Mouse (Mus musculus): ENCODE results near the gene Zbtb17. TPM values are rescaled to one million over a fixed set of nuclear protein-coding genes. Genes with fewer than 3 reads are reported as not detected.

Gene Zbtb17
- polyA plus RNA-seq, 1 experiment from 2014 or later, result 45.0 TPM

DNA sequence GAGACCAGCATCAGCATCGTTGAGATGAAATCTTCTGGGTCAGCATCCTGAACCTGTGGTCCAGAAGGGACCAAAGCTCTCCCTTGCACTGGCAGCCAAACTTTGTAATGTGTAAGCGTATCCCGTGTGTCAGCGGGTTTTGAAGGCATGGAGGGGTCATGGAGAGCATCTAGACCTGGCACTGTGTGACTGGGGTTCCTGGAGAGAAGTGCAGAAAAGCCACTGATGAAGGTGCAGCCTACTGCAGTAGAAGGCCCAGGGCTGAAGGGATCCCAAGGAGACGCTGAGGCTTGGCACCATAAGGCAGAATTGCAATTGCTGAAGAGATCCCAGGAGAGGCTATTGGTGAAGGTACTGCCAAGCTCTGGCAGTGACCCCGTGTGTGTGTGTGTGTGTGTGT lies 15.1 kb upstream of the Zbtb17 start:
- Histone ChIP-seq H3K27ac (replicated peaks) (no peak overlapping the region), H3K9ac (no peak overlapping the region), H3K36me3 (no peaks in the 10 kb centered on the region), H3K4me1 (replicated peaks) (peaks cover 17% of the 10 kb centered on the region), H3K4me2 (no peak overlapping the region), H3K9me3 (no peaks in the 10 kb centered on the region), H3K4me3 (no peak overlapping the region), H3K27me3 (peaks cover 17% of the 10 kb centered on the region)
- no peak for ATAC-seq (ENCODE audit: low read depth)
- WGBS, result 74% methylated on average over 6 of the region's 6 CpGs

DNA sequence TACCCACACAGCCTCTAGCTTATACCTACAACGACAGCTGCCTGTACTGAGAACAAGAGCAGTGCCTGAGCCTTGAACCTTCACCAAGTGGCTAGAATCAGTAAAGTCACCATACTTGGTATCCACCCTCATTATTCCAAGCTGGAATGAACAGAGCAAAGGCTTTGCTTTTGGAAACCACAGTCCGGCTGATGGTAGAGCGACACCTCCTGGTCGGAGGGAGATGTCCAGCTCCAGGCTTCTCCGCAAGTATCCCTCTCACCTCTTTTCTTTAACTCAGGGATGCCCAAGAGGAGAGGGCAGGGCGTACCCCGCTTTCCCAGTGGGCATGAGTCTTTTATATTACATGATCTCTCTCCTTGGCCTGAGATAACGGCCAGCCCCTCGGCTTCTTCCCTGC lies 14.6 kb upstream of the Zbtb17 start:
- no peak overlapping the region for H3K4me3 ChIP-seq
- H3K36me3 ChIP-seq, result no peaks in the 10 kb centered on the region
- no peaks in the 10 kb centered on the region for H3K9me3 ChIP-seq
- H3K27me3 ChIP-seq, result peaks cover 16% of the 10 kb centered on the region
- H3K4me1 ChIP-seq (replicated peaks), result peaks cover 17% of the 10 kb centered on the region
- H3K9ac ChIP-seq, result no peak overlapping the region
- no peak for ATAC-seq (ENCODE audit: low read depth)
- 43% methylated on average over 9 of the region's 9 CpGs for WGBS
- no peak overlapping the region for H3K27ac ChIP-seq (replicated peaks)
- no peak overlapping the region for H3K4me2 ChIP-seq

GRCm38 (mm10) chr4:141430997-141431396 lies 13.5 kb upstream of the Zbtb17 start:
- H3K9me3 ChIP-seq, result no peaks in the 10 kb centered on the region
- H3K27me3 ChIP-seq, result peaks cover 14% of the 10 kb centered on the region
- no peak overlapping the region for H3K4me3 ChIP-seq
- no peak for ATAC-seq (ENCODE audit: low read depth)
- peaks cover 7% of the 10 kb centered on the region for H3K4me1 ChIP-seq (replicated peaks)
- H3K36me3 ChIP-seq, result no peaks in the 10 kb centered on the region
- 47% methylated on average over 9 of the region's 9 CpGs for WGBS
- H3K27ac ChIP-seq (replicated peaks), result no peak overlapping the region
- no peak overlapping the region for H3K9ac ChIP-seq
- H3K4me2 ChIP-seq, result no peak overlapping the region

DNA sequence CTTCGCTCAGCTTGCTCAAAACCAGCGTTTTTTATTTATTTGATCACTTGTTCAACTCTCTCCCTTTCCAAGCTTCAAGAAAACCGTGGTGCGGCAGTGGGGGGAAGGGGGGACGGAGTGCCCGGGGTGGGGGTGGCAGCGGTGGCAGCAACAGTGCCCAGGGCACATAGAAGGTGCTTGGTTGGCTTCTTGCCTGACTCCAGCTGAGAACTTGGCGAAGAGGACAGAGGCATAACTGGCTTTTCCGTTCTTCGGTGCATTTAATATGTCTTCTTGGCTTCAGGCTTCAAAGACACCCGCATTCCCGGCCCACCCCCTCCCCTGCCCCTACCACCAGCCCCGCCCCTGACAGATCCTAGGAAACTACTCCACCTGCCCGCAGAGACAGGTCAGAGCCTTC lies 11.8 kb upstream of the Zbtb17 start:
- no peaks in the 10 kb centered on the region for H3K27me3 ChIP-seq
- WGBS, result 69% methylated on average over 14 of the region's 14 CpGs
- H3K9ac ChIP-seq, result no peak overlapping the region
- H3K27ac ChIP-seq (replicated peaks), result no peak overlapping the region
- H3K4me2 ChIP-seq, result no peak overlapping the region
- H3K36me3 ChIP-seq, result no peaks in the 10 kb centered on the region
- no peak overlapping the region for H3K4me3 ChIP-seq
- H3K4me1 ChIP-seq (replicated peaks), result no peaks in the 10 kb centered on the region
- no peak for ATAC-seq (ENCODE audit: low read depth)
- H3K9me3 ChIP-seq, result no peaks in the 10 kb centered on the region

DNA sequence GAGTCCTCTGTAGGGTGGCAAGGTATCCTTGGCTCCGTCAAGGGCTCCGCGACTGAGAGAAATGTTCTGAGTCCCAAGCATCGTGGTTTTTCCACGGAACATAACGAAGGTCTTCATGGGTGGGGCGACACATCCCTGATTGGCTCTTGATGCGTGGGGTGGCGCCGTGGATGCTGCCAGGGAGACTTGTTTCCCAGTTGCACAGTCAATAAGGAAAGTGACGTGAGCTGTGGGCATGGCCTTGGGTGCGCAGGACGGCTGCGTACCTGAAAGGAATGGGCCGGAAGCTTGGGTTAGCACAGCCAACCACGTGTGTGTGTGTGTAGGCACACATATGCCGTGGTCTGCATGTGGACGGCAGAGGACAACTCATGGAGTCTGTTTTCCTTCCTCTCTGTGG lies 11.3 kb upstream of the Zbtb17 start:
- Histone ChIP-seq H3K36me3 (no peaks in the 10 kb centered on the region), H3K4me2 (no peak overlapping the region), H3K4me1 (replicated peaks) (no peaks in the 10 kb centered on the region), H3K27ac (replicated peaks) (no peak overlapping the region), H3K9me3 (no peaks in the 10 kb centered on the region), H3K27me3 (no peaks in the 10 kb centered on the region), H3K4me3 (no peak overlapping the region), H3K9ac (no peak overlapping the region)
- no peak for ATAC-seq (ENCODE audit: low read depth)
- WGBS, result 86% methylated on average over 18 of the region's 18 CpGs

- H3K27me3 ChIP-seq, result no peaks in the 10 kb centered on the region
- H3K36me3 ChIP-seq, result no peaks in the 10 kb centered on the region
- no peak within 1 kb of the TSS for H3K27ac ChIP-seq (replicated peaks)
- no peak within 1 kb of the TSS for H3K9ac ChIP-seq
- no peak within 1 kb of the TSS for H3K4me3 ChIP-seq
- ATAC-seq (ENCODE audit: low read depth), result no peak
- H3K4me1 ChIP-seq (replicated peaks), result no peaks in the 10 kb centered on the region
- H3K4me2 ChIP-seq, result no peak within 1 kb of the TSS
- 81% methylated on average over 1 of the region's 1 CpGs for WGBS
- H3K9me3 ChIP-seq, result no peaks in the 10 kb centered on the region
These were observed 8.5 kb upstream of the Zbtb17 start, which contains the start of gene Srarp for GRCm38 (mm10) chr4:141435974-141436373. Gene Srarp, minus strand, starts transcription at chr4:141436105.

- Histone ChIP-seq H3K27me3 (no peaks in the 10 kb centered on the region; the same call in 1 of the 2 replicates), H3K4me1 (replicated peaks) (peaks cover 7% of the 10 kb centered on the region), H3K9ac (no peak overlapping the region), H3K36me3 (no peaks in the 10 kb centered on the region), H3K27ac (replicated peaks) (no peak overlapping the region), H3K4me2 (no peak overlapping the region), H3K9me3 (no peaks in the 10 kb centered on the region), H3K4me3 (no peak overlapping the region)
- no peak for ATAC-seq (ENCODE audit: low read depth)
- WGBS, result 83% methylated on average over 12 of the region's 12 CpGs
These were observed 5.2 kb upstream of the Zbtb17 start for GRCm38 (mm10) chr4:141439083-141439803.

- Histone ChIP-seq H3K27me3 (no peaks in the 10 kb centered on the region; the same call in 1 of the 2 replicates), H3K9me3 (no peaks in the 10 kb centered on the region), H3K9ac (no peak overlapping the region), H3K4me1 (replicated peaks) (peaks cover 17% of the 10 kb centered on the region), H3K27ac (replicated peaks) (no peak overlapping the region), H3K36me3 (no peaks in the 10 kb centered on the region), H3K4me3 (no peak overlapping the region), H3K4me2 (no peak overlapping the region)
- no peak for ATAC-seq (ENCODE audit: low read depth)
These were observed 3.6 kb upstream of the Zbtb17 start for GRCm38 (mm10) chr4:141440877-141441276.

GRCm38 (mm10) chr4:141443641-141444429 lies 619 bp upstream of the Zbtb17 start:
- Histone ChIP-seq H3K4me3 (peak overlapping the region; percentile 97), H3K9me3 (no peaks in the 10 kb centered on the region), H3K27ac (replicated peaks) (no peak overlapping the region), H3K9ac (peak overlapping the region; percentile 97), H3K36me3 (peaks cover 21% of the 10 kb centered on the region), H3K4me1 (replicated peaks) (peaks cover 24% of the 10 kb centered on the region), H3K27me3 (no peaks in the 10 kb centered on the region; the same call in 1 of the 2 replicates), H3K4me2 (peak overlapping the region; percentile 78)
- WGBS, result 51% methylated on average over 11 of the region's 11 CpGs
- ATAC-seq (ENCODE audit: low read depth), result 0 out of 2 replicates have a peak, but pooled peaks have one; percentile 2

DNA sequence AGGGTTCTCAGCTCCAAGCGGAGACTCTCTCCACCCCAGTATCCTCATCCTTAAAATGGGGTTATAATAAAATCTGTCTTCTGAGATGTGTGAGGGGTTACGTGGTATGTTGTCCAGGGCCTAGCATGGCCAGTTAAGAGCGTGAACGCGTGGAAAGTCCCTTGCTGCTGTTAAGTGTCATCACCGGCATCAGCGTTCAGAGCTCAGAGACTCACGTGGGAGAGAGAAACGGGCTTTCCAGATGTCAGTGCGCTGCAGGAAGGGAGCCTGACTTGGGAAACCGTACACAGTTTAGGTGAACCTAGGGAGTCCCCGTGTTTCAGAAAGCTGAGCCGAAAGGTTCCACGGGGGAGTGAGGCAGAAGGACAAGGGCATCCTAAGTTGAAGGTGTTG lies 870 bp downstream of the Zbtb17 start:
- Histone ChIP-seq H3K27ac (replicated peaks) (peak overlapping the region; percentile 89; the same call in 1 of the 2 replicates), H3K27me3 (no peaks in the 10 kb centered on the region; the same call in 1 of the 2 replicates), H3K4me3 (peak overlapping the region; percentile 97), H3K4me1 (replicated peaks) (peaks cover 24% of the 10 kb centered on the region), H3K4me2 (peak overlapping the region; percentile 78), H3K9ac (peak overlapping the region; percentile 97), H3K9me3 (no peaks in the 10 kb centered on the region), H3K36me3 (peaks cover 36% of the 10 kb centered on the region)
- WGBS, result 16% methylated on average over 14 of the region's 14 CpGs
- no peak for ATAC-seq (ENCODE audit: low read depth)

DNA sequence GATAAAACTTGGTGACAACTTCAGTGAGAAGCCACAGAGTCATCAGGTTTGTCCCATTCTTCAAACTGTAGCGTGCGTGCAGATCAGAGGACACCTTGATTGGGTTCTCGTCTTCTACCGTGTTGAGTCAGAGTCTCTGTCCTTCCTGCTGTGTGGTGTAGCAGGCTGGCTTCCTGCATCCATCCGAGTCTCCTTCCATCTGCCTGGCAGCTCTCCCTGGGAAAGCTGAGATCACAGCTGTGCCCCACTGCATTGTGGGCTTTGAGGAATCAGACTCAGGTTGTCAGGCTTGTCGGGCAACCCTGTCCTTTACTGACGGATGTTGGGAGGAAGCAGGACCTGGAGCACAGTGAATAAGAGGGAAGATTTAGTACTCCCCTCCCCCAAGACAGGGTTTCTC lies 1.8 kb downstream of the Zbtb17 start:
- Histone ChIP-seq H3K9me3 (no peaks in the 10 kb centered on the region), H3K4me1 (replicated peaks) (peaks cover 24% of the 10 kb centered on the region), H3K36me3 (peaks cover 43% of the 10 kb centered on the region), H3K4me3 (peak overlapping the region; percentile 97; the same call in 1 of the 2 replicates), H3K27me3 (no peaks in the 10 kb centered on the region; the same call in 1 of the 2 replicates), H3K27ac (replicated peaks) (no peak overlapping the region), H3K9ac (peak overlapping the region; percentile 97; the same call in 1 of the 2 replicates), H3K4me2 (no peak overlapping the region)
- 72% methylated on average over 7 of the region's 7 CpGs for WGBS
- no peak for ATAC-seq (ENCODE audit: low read depth)

DNA sequence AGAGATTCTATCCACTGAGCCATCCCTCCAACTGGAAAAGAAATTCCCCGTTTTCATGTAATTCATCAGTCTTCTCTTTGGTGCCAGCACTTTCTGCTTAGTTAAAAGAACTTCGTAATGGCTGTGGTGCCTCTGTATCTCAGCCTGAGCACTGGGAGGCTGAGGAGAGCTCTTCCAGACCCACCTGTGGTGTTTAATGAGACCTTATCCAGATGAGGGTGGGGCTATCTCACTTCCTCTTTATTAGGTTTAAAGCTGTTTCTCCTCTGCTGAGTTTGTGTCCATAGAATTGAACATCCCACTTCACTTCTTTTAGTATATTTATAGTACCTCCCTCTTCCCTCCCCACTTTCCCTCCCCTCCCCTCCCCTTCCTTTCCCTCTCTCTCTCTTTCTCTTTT lies 6.8 kb downstream of the Zbtb17 start:
- no peak overlapping the region for H3K9ac ChIP-seq
- H3K4me1 ChIP-seq (replicated peaks), result peaks cover 27% of the 10 kb centered on the region
- no peak overlapping the region for H3K27ac ChIP-seq (replicated peaks)
- H3K36me3 ChIP-seq, result peaks cover 73% of the 10 kb centered on the region
- no peak for ATAC-seq (ENCODE audit: low read depth)
- H3K9me3 ChIP-seq, result no peaks in the 10 kb centered on the region
- no peak overlapping the region for H3K4me2 ChIP-seq
- H3K27me3 ChIP-seq, result no peaks in the 10 kb centered on the region
- WGBS, result 85% methylated on average over 2 of the region's 2 CpGs
- no peak overlapping the region for H3K4me3 ChIP-seq

Measured in neural tube, embryonic 13.5 days (tissue).